Mouse (Mus musculus) small intestine, adult 2 months (tissue): ENCODE measurements around the gene Ggt5. TPM values are rescaled to one million over a fixed set of nuclear protein-coding genes. Genes with fewer than 3 reads are reported as not detected.

Experiments used
- H3K27ac ChIP-seq: fragments of 200-500 bp; 2 replicates; pipeline ENCODE4 v1.5.1; 2012; ENCODE audit warnings: low read depth, low read length, control low read depth, inconsistent platforms; ENCODE audit not compliant: insufficient read depth
- H3K27me3 ChIP-seq: fragments of 200-500 bp; 2 replicates; pipeline ENCODE4 v1.6.1; 2012; ENCODE audit warnings: mild to moderate bottlenecking, moderate library complexity, low read length, inconsistent platforms; ENCODE audit not compliant: control insufficient read depth, insufficient read depth
- H3K36me3 ChIP-seq: fragments of 200-500 bp; 2 replicates; pipeline ENCODE4 v1.6.1; 2012; ENCODE audit warnings: mild to moderate bottlenecking, low read length, control low read depth, inconsistent platforms; ENCODE audit not compliant: control insufficient read depth, insufficient read depth
- H3K4me1 ChIP-seq: fragments of 200-500 bp; 2 replicates; pipeline ENCODE4 v1.6.1; 2012; ENCODE audit warnings: low read length, inconsistent platforms, mixed read lengths; ENCODE audit not compliant: control insufficient read depth, insufficient read depth, insufficient read length
- H3K4me3 ChIP-seq: fragments of 200-500 bp; 2 replicates; pipeline ENCODE4 v1.5.1; 2012; ENCODE audit warnings: low read depth, mild to moderate bottlenecking, control low read depth, inconsistent platforms, low read length, moderate library complexity
- CTCF ChIP-seq: fragments of 200-500 bp; IDR thresholded peaks from 2 replicates; pipeline ENCODE4 v1.5.1; 2012; ENCODE audit warnings: low read depth, mild to moderate bottlenecking, control low read depth, inconsistent platforms, low read length, moderate library complexity, mixed read lengths; ENCODE audit not compliant: insufficient replicate concordance, insufficient read length; ENCODE audit errors: extremely low read depth
- POLR2A ChIP-seq: fragments of 200-500 bp; IDR thresholded peaks from 2 replicates; pipeline ENCODE4 v1.6.1; 2012; ENCODE audit warnings: low read depth, mild to moderate bottlenecking, control low read depth, inconsistent platforms, low read length, moderate library complexity
- WGBS: fragments of 180-500 bp; shearing (Covaris S2); methylation state at CpG from one replicate; pipeline ENCODE4 v1.1.7; 2018; 5-methylcytosine and 5-hydroxymethylcytosine counted together
- polyA plus RNA-seq: library from polyadenylated mRNA; depleted of rRNA; stranded (reverse); fragments of >200 nt; gene quantifications from 2 replicates; pipeline ENCODE4 v1.2.3, GENCODE M21; 2012

Gene Ggt5
- polyA plus RNA-seq, 1 experiment, result 27.0 TPM

- WGBS, result 91% methylated on average over 8 of the region's 8 CpGs
Observed at GRCm38 (mm10) chr10:75634610-75635009, 45.5 kb downstream of the Ggt5 start.

GRCm38 (mm10) chr10:75635019-75635692, 46.0 kb downstream of the Ggt5 start:
- 70% methylated on average over 14 of the region's 14 CpGs for WGBS
- Histone ChIP-seq H3K27ac (no peak overlapping the region), H3K4me1 (no peaks in the 10 kb centered on the region), H3K36me3 (no peaks in the 10 kb centered on the region; the same call in 1 of the 2 replicates), H3K27me3 (no peaks in the 10 kb centered on the region; the same call in 1 of the 2 replicates), H3K4me3 (no peak overlapping the region)
- no peak for TF ChIP-seq POLR2A
- no peak for TF ChIP-seq CTCF

More at GRCm38 (mm10) chr10:75634610-75635009, 45.5 kb downstream of the Ggt5 start:
- no peaks in the 10 kb centered on the region; the same call in 1 of the 2 replicates for H3K36me3 ChIP-seq
- H3K4me1 ChIP-seq, result no peaks in the 10 kb centered on the region
- H3K27me3 ChIP-seq, result no peaks in the 10 kb centered on the region; the same call in 1 of the 2 replicates
- no peak overlapping the region for H3K4me3 ChIP-seq
- H3K27ac ChIP-seq, result no peak overlapping the region
- TF ChIP-seq CTCF (no peak), POLR2A (no peak)

DNA sequence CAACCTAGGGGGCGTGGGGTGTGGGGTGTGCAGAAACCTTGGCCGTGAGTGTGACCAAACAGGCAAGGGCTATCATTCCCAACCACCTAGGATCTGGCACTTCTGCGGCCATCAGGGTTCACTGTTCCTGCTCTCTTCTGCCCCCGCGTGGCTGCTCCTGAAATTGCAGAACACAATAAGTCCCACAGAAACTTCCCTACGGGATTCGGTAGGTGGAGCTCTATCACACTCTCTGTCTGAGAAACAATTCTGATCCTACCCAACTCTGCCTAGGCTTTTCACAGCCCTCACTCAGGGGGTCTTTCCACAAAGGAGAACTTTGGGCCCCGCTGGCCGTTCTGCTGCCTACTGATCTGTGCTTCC, 46.5 kb downstream of the Ggt5 start:
- H3K4me3 ChIP-seq, result no peak overlapping the region
- TF ChIP-seq POLR2A, result no peak
- peak; percentile 98; the same call in 1 of the 2 replicates for TF ChIP-seq CTCF
- 8% methylated on average over 9 of the region's 9 CpGs for WGBS
- no peaks in the 10 kb centered on the region; the same call in 1 of the 2 replicates for H3K27me3 ChIP-seq
- H3K27ac ChIP-seq, result no peak overlapping the region
- no peaks in the 10 kb centered on the region for H3K4me1 ChIP-seq
- no peaks in the 10 kb centered on the region; the same call in 1 of the 2 replicates for H3K36me3 ChIP-seq

GRCm38 (mm10) chr10:75636084-75636786, 47.1 kb downstream of the Ggt5 start:
- Histone ChIP-seq H3K4me3 (no peak overlapping the region), H3K27ac (no peak overlapping the region), H3K36me3 (no peaks in the 10 kb centered on the region; the same call in 1 of the 2 replicates), H3K27me3 (no peaks in the 10 kb centered on the region; the same call in 1 of the 2 replicates), H3K4me1 (no peaks in the 10 kb centered on the region; the same call in 1 of the 2 replicates)
- 92% methylated on average over 12 of the region's 12 CpGs for WGBS
- TF ChIP-seq CTCF, result no peak

DNA sequence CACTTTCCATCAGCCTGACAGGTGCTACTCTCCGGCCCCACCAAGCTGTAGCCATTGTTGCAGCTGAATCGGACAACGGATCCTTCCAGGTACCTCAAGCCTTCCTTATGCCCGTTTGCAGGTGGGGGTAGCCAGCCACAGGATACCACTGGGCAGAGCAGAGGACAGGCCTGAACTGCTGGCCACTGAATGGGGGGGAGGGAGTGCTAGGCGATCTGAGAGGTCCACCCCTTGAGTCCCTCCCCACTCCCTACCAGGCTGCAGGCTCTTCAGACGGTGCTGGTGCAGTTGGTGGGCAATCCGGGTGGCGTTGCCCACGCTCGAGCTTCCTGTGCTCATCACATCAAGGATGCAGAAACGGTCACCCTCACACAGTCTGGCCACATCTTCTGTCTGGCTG, 48.6 kb downstream of the Ggt5 start:
- Histone ChIP-seq H3K4me3 (no peak overlapping the region), H3K4me1 (peaks cover 9% of the 10 kb centered on the region), H3K36me3 (no peaks in the 10 kb centered on the region; the same call in 1 of the 2 replicates), H3K27ac (no peak overlapping the region), H3K27me3 (no peaks in the 10 kb centered on the region; the same call in 1 of the 2 replicates)
- TF ChIP-seq CTCF (no peak), POLR2A (no peak)
- WGBS, result 87% methylated on average over 11 of the region's 11 CpGs

- Histone ChIP-seq H3K27me3 (no peaks in the 10 kb centered on the region), H3K27ac (no peak overlapping the region), H3K36me3 (peaks cover 10% of the 10 kb centered on the region), H3K4me3 (0 out of 2 replicates have a peak overlapping the region, but pooled peaks have one; percentile 55), H3K4me1 (peaks cover 24% of the 10 kb centered on the region)
- TF ChIP-seq POLR2A, result no peak
- WGBS, result 63% methylated on average over 7 of the region's 7 CpGs
Observed at GRCm38 (mm10) chr10:75641721-75642222, 52.6 kb downstream of the Ggt5 start.

GRCm38 (mm10) chr10:75642436-75642835, 53.3 kb downstream of the Ggt5 start:
- H3K4me1 ChIP-seq, result peaks cover 24% of the 10 kb centered on the region
- 49% methylated on average over 9 of the region's 9 CpGs for WGBS
- no peaks in the 10 kb centered on the region for H3K27me3 ChIP-seq
- peaks cover 12% of the 10 kb centered on the region for H3K36me3 ChIP-seq
- H3K27ac ChIP-seq, result no peak overlapping the region
- TF ChIP-seq POLR2A, result no peak
- no peak for TF ChIP-seq CTCF
- peak overlapping the region; percentile 55 for H3K4me3 ChIP-seq
